Mouse (Mus musculus): ENCODE measurements around the gene Fbxo40. TPM values are rescaled to one million over a fixed set of nuclear protein-coding genes. Genes with fewer than 3 reads are reported as not detected.
A peak's percentile ranks its signal among the peaks of the same experiment; 100 is the strongest.

Gene Fbxo40
- total and polyA plus RNA-seq, 3 experiments = 1.5 to 3.0 (median 2.2) TPM

- TF ChIP-seq GABPA (IDR thresholded peaks at IDR 0.05; ENCODE audit: insufficient replicate concordance, low read depth, low read length) (no peak), KAT2A (IDR thresholded peaks at IDR 0.05; ENCODE audit: insufficient replicate concordance, low read length) (no peak), ZC3H11A (IDR thresholded peaks at IDR 0.05; ENCODE audit: low read depth, low read length) (no peak), SMC3 (IDR thresholded peaks at IDR 0.05; ENCODE audit: low read depth, low read length) (peak; percentile 6; the same call in 1 of the 2 replicates), ZNF384 (IDR thresholded peaks at IDR 0.05; ENCODE audit: low read depth, low read length) (no peak), PAX5 (IDR thresholded peaks at IDR 0.05; ENCODE audit: low read length) (no peak), MAFK (IDR thresholded peaks at IDR 0.05; ENCODE audit: insufficient replicate concordance, low read length) (peak; percentile 77; the same call in 1 of the 2 replicates), CTCF (conservative IDR thresholded peaks at IDR 0.05 in 1 of 2, IDR thresholded peaks at IDR 0.05 in 1 of 2; ENCODE audit: low read depth in 2 of 2, low read length in 2 of 2) (no peak), IRF4 (IDR thresholded peaks at IDR 0.05; ENCODE audit: low read depth, low read length) (peak; percentile 100)
Measured at GRCm38 (mm10) chr16:36941137-36941727, 49.0 kb downstream of the Fbxo40 start (continued).

- in situ Hi-C loops (cut with MboI; ENCODE audit: low pct_ligation_motif_present, low pct_unique_long_range_greater_than_20kb, low sequenced_read_pairs) = no loop called here
- Histone ChIP-seq H3K36me3 (replicated peaks in 1 of 2; ENCODE audit: control insufficient read depth in 1 of 2, insufficient read depth in 1 of 2, low read length in 1 of 2) (peaks cover 51 to 68% of the 10 kb centered on the region in 2 experiments), H3K4me3 (replicated peaks in 1 of 3; ENCODE audit: low read depth in 2 of 3, low read length in 2 of 3, poor library complexity in 1 of 3) (peak overlapping the region; percentile 70 to 89 (median 87)), H3K27me3 (replicated peaks) (no peaks in the 10 kb centered on the region), H3K27ac (ENCODE audit: insufficient read depth, low read depth) (peak overlapping the region; percentile 93), H3K4me2 (ENCODE audit: insufficient read depth, low read depth, poor library complexity, severe bottlenecking) (peak overlapping the region; percentile 84), H3K79me2 (replicated peaks; ENCODE audit: control insufficient read depth, extremely low read depth, insufficient read depth, poor library complexity, severe bottlenecking) (peaks cover 47% of the 10 kb centered on the region), H3K9ac (ENCODE audit: insufficient read depth, low read depth) (peak overlapping the region; percentile 94), H3K9me3 (replicated peaks; ENCODE audit: low read length) (no peaks in the 10 kb centered on the region), H3K4me1 (ENCODE audit: control insufficient read depth in 1 of 2, insufficient read depth in 2 of 2) (peaks cover 28 to 82% of the 10 kb centered on the region in 2 experiments)
- DNase-seq (ENCODE audit: extremely low read depth) = peak; percentile 70
- TF ChIP-seq POLR2A (IDR thresholded peaks at IDR 0.05; ENCODE audit: low read depth, low read length) (peak; percentile 30; the same call in 1 of the 2 replicates), TBP (conservative IDR thresholded peaks at IDR 0.05; ENCODE audit: low read depth, low read length) (0 out of 2 replicates have a peak, but pooled peaks have one; percentile 30), MAX (IDR thresholded peaks at IDR 0.05; ENCODE audit: low read length) (no peak), CHD1 (IDR thresholded peaks at IDR 0.05; ENCODE audit: low read depth, low read length) (peak; percentile 56; the same call in 1 of the 2 replicates)
- dilution Hi-C loops (cut with MboI; ENCODE audit: extremely low pct_ligation_motif_present, extremely low pct_unique_long_range_greater_than_20kb, low sequenced_read_pairs) = no loop called here
Measured at GRCm38 (mm10) chr16:36935814-36936213, 54.5 kb downstream of the Fbxo40 start.

GRCm38 (mm10) chr16:36934841-36935620 lies 55.2 kb downstream of the Fbxo40 start, which contains the start of gene Hcls1:
Gene Hcls1 (plus strand): TSS chr16:36934983.
- Histone ChIP-seq H3K27ac (ENCODE audit: insufficient read depth, low read depth) (peak within 1 kb of the TSS; percentile 93), H3K4me1 (ENCODE audit: control insufficient read depth in 1 of 2, insufficient read depth in 2 of 2) (peaks cover 28 to 82% of the 10 kb centered on the region in 2 experiments), H3K4me3 (replicated peaks in 1 of 3; ENCODE audit: low read depth in 2 of 3, low read length in 2 of 3, poor library complexity in 1 of 3) (peak within 1 kb of the TSS; percentile 70 to 89 (median 87)), H3K9me3 (replicated peaks; ENCODE audit: low read length) (no peaks in the 10 kb centered on the region), H3K9ac (ENCODE audit: insufficient read depth, low read depth) (peak within 1 kb of the TSS; percentile 94), H3K79me2 (replicated peaks; ENCODE audit: control insufficient read depth, extremely low read depth, insufficient read depth, poor library complexity, severe bottlenecking) (peaks cover 44% of the 10 kb centered on the region), H3K4me2 (ENCODE audit: insufficient read depth, low read depth, poor library complexity, severe bottlenecking) (peak within 1 kb of the TSS; percentile 87), H3K36me3 (replicated peaks in 1 of 2; ENCODE audit: control insufficient read depth in 1 of 2, insufficient read depth in 1 of 2, low read length in 1 of 2) (peaks cover 52 to 68% of the 10 kb centered on the region in 2 experiments), H3K27me3 (replicated peaks) (no peaks in the 10 kb centered on the region)
- in situ Hi-C loops (cut with MboI; ENCODE audit: low pct_ligation_motif_present, low pct_unique_long_range_greater_than_20kb, low sequenced_read_pairs) = no loop called here
- dilution Hi-C loops (cut with MboI; ENCODE audit: extremely low pct_ligation_motif_present, extremely low pct_unique_long_range_greater_than_20kb, low sequenced_read_pairs) = no loop called here
- peak; percentile 93 for DNase-seq (ENCODE audit: extremely low read depth)
- no peak for TF ChIP-seq USF2 (conservative IDR thresholded peaks at IDR 0.05; ENCODE audit: low read depth, low read length)
- TF ChIP-seq HCFC1 (IDR thresholded peaks at IDR 0.05; ENCODE audit: low read depth, low read length) = peak; percentile 74
- TF ChIP-seq ZNF384 (IDR thresholded peaks at IDR 0.05; ENCODE audit: low read depth, low read length) = no peak
- TF ChIP-seq MYC (IDR thresholded peaks at IDR 0.05; ENCODE audit: low read depth, low read length) = peak; percentile 74; the same call in 1 of the 2 replicates
- no peak for TF ChIP-seq PAX5 (IDR thresholded peaks at IDR 0.05; ENCODE audit: low read length)
- TF ChIP-seq JUN (IDR thresholded peaks at IDR 0.05; ENCODE audit: insufficient read depth, low read depth, low read length) = no peak
- peak; percentile 94 for TF ChIP-seq TBP (conservative IDR thresholded peaks at IDR 0.05; ENCODE audit: low read depth, low read length)
- peak; percentile 89 for TF ChIP-seq ETS1 (conservative IDR thresholded peaks at IDR 0.05; ENCODE audit: low read depth, low read length)
- peak; percentile 93 for TF ChIP-seq TCF12 (IDR thresholded peaks at IDR 0.05; ENCODE audit: low read depth, low read length)
- TF ChIP-seq USF1 (IDR thresholded peaks at IDR 0.05; ENCODE audit: low read depth, low read length) = no peak
- 0 out of 2 replicates have a peak, but pooled peaks have one; percentile 52 for TF ChIP-seq KAT2A (IDR thresholded peaks at IDR 0.05; ENCODE audit: insufficient replicate concordance, low read length)
- TF ChIP-seq MEF2A (IDR thresholded peaks at IDR 0.05; ENCODE audit: borderline replicate concordance, low read depth, low read length) = peak; percentile 81
- peak; percentile 85 for TF ChIP-seq NELFE (IDR thresholded peaks at IDR 0.05; ENCODE audit: low read depth, low read length)
- TF ChIP-seq CHD1 (IDR thresholded peaks at IDR 0.05; ENCODE audit: low read depth, low read length) = 0 out of 2 replicates have a peak, but pooled peaks have one; percentile 80
- TF ChIP-seq MAZ (IDR thresholded peaks at IDR 0.05; ENCODE audit: low read depth, low read length) = peak; percentile 91
- peak; percentile 60 for TF ChIP-seq MXI1 (IDR thresholded peaks at IDR 0.05; ENCODE audit: low read depth, low read length)
- TF ChIP-seq BHLHE40 (IDR thresholded peaks at IDR 0.05; ENCODE audit: low read depth, low read length) = peak; percentile 42
- TF ChIP-seq ZMIZ1 (IDR thresholded peaks at IDR 0.05; ENCODE audit: low read depth, low read length) = peak; percentile 63; the same call in 1 of the 2 replicates
- TF ChIP-seq CTCF (conservative IDR thresholded peaks at IDR 0.05 in 1 of 2, IDR thresholded peaks at IDR 0.05 in 1 of 2; ENCODE audit: low read depth in 2 of 2, low read length in 2 of 2) = peak in 1 of 2 experiments; percentile 55; a peak in 2 of 4 replicates
